Mouse (Mus musculus) 416B (cell line): Measurements from ENCODE around the gene Cd300lb.
A peak's percentile ranks its signal among the peaks of the same experiment; 100 is the strongest.

Source experiments
- DNase-seq: peaks from one replicate; pipeline ENCODE4 v3.0.0; 2011; ENCODE audit warnings: low read depth

The Cd300lb gene

DNA sequence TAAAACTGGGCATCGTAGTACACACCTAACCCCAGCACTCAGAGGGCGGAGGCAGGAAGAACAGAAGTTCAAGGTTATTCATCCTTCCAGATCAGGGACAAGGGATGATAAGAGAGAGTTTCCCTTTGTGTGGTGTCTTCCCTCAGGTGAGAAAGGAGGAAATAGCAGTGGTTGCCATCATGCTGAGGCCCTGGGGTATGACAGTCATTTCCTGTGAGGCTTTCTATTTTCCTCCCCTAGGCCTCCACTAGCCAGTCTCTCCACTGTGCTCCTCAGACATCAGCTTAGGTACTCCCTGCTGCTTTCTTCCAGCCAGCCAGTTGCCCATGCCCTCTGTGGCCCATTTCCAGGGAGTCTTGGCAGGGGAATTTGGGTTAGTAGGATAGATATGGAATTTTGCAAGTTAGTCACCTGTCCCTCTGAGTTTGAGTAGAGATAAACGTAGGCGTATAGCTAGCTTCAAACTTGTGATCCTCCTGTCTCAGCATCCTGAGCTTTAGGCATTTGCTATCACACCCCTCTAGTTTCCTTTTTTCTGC, 50.9 kb downstream of the Cd300lb start:
- DNase-seq: no peak

DNA sequence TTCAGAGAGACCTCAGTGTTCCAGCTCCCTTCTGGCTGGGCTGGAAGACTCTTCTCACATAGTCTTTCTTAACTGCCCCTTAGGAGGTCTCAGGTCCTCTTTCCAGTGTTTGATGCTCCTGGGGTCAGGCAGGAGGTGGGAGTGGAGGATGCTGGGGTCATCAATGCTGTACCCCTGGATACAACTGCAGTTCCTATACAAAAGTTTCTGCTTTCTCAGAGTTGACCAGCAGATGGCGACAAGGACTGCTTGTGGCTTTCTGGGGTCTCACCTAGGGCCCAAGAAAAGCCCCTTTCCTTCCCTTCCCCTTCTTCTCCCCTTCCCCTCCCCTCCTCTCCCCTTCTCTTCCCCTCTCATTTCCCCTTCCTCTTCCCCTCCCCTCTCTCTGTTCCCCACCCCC, 53.6 kb downstream of the Cd300lb start:
- peak; percentile 51 for DNase-seq

DNA sequence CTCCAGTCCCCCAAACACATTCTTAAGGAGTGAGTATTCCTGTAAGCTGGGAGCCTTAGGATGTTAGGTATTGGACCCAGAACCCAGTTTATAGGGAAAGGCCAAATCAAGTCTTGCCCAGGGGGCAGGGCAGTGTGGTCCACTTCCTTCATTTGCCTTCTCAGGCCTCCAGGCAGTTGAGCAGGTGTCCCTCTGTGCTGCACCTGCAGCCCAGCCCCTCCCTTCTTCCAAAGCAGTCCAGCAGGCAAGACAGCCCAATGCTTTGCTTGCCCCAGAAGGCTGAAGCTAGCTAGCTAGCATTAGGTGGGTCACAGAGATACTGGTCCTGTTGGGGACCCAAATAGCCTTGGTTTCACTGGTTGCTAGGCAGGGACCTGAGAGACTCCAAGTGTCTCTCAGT, 54.0 kb downstream of the Cd300lb start:
- DNase-seq: no peak

DNA sequence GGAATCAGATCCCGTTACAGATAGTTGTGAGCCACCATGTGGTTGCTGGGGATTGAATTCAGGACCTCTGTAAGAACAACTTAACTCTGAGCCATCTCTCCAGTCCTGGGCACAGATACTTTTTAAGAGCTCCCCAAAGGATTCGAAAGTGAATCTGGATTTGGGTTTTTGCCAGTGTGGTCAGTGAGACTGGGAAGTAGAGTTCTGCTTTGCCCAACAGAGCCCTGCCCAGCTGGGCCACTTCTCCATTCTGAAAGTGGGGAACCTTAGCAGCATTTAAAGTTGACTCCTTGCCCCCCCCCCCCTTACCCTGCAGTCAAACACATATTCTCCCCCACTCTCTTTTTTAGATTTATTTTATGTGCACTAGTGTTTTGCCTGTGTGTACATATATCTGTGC, 54.5 kb downstream of the Cd300lb start:
- DNase-seq: peak; percentile 63

DNA sequence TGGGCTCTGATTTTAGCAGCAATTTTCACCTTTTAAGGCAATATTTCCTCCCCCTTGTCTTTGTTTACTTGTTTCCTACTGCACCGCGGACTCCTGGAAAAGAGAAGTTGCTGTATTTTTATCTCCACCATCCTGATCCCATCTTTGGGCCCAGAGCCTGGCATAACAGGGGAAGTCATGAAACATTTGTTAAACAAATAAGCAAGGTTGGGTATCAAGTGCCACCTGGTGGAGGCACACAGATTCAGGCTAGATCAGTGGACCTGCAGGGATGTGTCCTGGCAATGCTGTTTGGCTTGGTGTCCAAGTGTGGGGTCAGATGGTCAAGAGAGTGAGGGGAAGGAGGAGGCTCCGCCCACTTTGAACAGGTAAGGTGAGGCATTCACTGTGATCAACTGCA, 57.0 kb downstream of the Cd300lb start:
- DNase-seq: peak; percentile 63

DNA sequence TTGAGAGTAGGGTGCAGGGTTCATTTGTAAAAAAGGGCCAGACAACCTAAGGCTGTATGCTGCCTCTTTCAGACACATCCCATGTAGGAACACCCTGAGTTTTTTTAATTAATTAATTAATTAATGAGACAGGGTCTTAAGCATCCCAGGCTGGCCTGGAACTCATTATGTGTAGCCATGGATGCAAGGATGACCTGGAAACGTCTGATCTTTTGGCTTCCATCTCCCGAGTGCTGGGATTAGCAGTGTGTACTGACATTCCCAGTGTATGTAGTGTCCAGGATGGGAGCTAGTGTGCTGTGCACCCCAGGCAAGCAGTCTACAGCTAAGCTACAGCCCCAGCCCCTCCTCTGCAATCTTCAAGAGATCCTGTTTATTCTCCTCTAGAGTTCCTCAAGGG, 57.6 kb downstream of the Cd300lb start:
- no peak for DNase-seq

DNA sequence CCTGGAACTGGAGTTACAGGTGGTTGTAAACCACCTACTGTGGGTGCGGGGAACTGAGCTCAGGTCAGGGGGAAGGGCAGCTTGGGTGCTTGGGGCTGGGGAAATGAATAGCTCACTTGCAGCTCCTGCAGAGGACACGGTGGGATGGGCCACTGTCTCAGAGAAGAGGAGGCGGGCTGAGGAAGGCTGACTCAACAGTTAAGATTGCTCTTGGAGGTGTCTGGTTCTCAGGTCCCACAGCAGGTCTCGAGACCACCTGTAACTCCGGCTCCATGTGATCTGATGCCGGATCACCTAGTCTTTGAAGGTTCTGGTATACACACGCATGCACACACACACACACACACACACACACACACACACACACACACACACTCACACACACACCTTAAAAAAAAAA, 58.0 kb downstream of the Cd300lb start:
- no peak for DNase-seq

DNA sequence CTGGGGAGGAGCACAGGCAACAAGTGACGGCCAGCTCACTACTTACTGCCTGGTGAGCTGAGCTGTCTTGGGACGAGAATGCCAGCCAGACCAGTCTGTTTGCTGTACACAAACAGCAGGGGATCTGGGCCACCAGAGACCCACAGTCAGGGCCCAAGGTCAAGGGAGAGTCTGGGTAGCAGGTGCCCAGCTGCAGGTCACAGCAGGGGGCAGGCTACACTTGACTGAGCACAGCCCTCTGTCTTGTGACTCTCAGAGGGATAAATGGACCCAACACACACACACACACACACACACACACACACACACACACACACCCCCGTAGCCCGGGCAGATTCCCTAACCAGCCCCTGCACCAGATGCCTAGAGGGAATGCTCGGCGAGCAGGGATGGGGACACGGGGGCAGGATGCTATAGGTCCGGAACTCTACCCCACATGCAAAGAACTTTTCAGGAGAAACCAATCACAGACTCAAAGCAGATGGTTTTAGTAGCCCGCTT, 58.8 kb downstream of the Cd300lb start:
- DNase-seq: no peak

DNA sequence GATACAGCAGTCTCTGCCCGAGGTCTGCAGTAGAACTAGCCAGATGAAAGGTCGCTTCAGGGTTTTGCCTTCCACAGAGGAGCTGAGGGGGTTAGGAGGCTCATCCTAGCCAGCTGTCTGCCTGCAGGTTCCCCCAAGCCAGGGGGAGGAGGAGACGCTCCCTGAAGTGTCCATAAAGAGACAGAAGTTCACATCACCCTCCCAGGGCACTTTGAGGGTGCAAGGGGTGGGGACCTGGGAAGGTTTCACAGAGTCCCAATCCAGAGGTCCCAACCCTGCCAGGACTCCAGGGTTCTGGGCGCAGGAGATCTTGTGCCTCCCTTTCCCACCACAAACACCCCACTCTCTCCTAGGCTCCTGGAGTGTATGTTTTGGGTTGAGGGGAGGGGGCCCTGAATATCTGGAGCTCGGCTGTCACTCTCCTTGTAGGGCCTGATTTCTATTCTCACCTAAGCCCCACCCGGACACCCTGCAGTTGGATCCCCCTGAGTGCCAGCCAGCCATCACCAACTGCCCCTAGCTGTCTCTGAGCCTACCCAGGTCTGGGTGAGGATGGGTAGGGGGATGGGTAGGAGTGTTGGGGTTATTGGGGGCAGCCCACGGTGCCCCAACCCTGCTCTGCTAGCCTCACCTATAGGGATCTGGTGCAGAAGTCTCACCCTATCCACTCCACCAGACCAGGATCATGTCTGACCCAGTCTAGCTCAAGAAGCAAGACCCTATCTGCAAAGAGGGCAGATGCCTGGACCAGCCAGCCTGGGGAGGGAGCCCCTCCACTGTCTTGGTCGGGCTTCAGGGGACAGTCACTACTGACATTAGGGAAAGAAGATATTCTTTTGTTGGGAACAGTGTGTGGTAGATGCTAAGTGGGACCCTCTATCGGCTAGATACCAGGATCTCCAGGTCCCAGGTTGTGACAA, 59.7 kb downstream of the Cd300lb start:
- no peak for DNase-seq

DNA sequence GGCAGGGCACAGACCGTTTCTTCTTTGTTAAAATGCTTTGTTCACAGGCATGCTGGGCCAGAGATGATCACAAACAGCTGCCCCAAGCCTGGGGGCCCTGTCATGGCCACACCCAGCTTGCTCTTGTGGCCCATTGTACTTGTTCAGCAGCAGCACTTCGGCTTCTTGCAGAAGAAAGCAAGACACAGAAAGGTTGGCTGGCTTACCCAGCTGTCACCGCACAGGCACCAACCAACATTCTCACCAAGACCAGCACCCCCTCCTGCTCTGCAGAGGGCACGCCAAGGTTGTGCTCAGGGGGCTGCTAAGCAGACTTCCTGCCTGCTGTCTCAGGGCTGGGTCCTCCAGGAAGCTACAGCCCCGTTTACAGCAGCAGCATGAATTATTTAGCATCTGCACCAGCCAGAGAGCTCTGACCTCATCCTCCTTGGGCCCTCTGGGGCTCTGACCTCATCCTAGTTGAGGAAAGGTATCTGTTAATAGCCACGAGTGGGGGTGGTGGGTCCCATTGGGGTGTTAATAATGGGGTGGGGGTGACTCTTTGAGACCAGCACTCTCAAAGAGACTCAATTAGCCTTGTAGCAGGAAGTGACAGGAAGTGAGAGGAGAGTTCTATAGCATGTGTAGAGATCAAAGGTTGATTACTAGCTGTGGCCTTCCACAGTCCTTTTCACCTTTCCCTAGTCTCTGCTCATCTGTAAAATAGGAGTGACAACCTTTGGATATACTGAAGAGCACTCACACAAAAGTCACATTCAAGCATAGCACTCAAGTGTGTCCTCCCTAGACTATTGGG, 61.0 kb downstream of the Cd300lb start:
- DNase-seq: no peak
